Mouse (Mus musculus) embryonic fibroblast, embryonic 13.5 days (primary cell): ENCODE measurements around the gene Cfap299.

Experiments
- CTCF ChIP-seq: IDR thresholded peaks from 2 replicates; pipeline ENCODE4 v1.5.1; 2011; ENCODE audit warnings: mild to moderate bottlenecking, control low read depth, low read length, moderate library complexity, borderline replicate concordance; ENCODE audit not compliant: insufficient read depth
- POLR2A ChIP-seq: IDR thresholded peaks from 2 replicates; pipeline ENCODE4 v1.6.1; 2011; ENCODE audit warnings: low read depth, mild to moderate bottlenecking, control low read depth, low read length, moderate library complexity

GRCm38 (mm10) chr5:98292388-98293048, 36.6 kb upstream of the Cfap299 start:
- TF ChIP-seq CTCF (no peak), POLR2A (no peak)
